Mouse (Mus musculus) adrenal gland, postnatal 4 days (tissue): ENCODE results near the gene C2. TPM values are rescaled to one million over a fixed set of nuclear protein-coding genes. Genes with fewer than 3 reads are reported as not detected.
"Not testable (repeated sequence)": the region's sequence is repeated elsewhere in the genome, so short reads cannot be mapped to it uniquely, and the experiment has no call there.

Source experiments
- DNase-seq, 2 experiments: peaks; one replicate each; pipeline ENCODE4 v3.0.0; 2021 to 2022; ENCODE audit warnings: low spot score in 2 of 2, mixed read lengths in 2 of 2
- total RNA-seq, 2 experiments: library from RNA; stranded (reverse); gene quantifications; 2 replicates each; pipeline ENCODE4 v1.2.3; 2021

C2 gene
- total RNA-seq, 2 experiments from 2014 or later: 39.5 to 50.3 TPM

DNA sequence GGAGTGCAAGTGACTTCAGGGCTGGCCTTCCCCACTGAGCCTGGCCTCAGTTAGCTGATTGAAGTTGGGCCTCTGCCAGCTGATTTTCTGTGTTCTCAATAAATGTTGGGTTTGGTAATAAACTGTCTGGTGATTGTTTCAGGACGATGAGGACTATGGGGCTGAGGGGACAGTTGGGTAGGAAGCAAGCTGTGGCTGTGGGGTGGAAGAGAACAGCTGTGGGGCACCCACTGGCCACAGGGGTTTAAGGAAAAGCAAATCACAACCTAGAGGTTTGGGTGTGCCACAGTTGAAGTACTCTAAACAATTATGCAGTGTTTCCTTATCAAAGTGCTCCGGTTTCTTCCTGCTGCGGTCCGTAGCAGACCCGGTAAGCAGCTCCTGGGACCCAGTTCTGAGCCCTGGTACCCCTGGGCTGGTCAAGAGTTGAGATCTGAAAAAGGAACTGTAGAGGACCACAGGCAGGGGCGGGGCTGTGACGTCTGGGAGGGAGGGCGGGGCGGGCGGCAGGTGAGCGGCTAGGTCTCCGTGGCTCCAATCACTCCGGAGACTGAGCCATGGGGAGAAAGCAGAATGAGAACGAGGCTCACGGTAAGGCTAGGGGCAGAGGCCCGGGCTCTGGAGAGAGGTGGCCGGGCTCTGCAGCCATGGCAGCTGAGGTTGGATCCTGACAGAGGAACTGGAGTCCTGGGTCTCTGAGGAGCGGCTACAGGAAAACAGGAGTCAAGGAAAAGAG is 16.0 kb upstream of the C2 start, which contains the start of gene Slc44a4:
Gene Slc44a4 (plus strand): TSS at position 537 of the 736 bp plus-strand sequence.
- no peak for DNase-seq

DNA sequence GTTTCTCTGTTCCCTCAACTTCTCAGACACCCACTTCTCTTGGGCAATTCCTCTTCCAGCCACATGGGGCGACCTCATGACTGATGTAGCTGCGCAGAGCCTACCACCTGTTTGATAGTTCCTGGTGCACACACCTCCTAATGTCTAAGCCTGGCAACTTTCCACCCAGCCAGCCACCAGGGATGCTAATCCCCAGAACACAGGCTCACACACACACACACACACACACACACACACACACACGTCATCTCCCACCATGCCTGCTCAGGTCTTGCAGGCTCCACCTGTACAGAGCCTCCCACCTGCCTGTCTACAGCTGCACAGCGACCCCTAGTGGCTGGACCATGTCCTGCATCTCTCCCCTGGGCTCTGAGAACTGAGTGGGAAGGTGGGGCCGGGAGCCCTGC is 13.9 kb upstream of the C2 start:
- peak in 1 of 2 experiments; percentile 64 for DNase-seq

DNA sequence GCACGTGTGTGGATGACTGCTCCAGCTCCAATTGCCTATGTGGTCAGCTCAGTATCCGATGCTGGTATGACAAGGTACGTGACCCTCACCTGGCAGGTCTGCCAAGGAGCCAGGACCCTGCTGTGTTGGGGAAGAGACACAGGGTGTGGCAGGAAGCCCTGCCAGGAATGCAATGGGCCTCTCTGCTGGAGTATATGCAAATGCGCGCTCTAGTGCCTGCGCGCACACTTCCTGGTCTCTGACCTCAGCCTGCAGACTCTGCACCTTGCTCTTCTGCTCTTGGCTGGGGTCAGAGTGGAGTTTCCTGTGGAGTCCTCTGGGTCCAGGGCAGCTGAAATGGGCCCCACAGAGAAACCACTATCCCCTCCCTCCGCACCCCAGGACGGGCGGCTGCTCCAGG is 12.9 kb upstream of the C2 start:
- DNase-seq: no peak

DNA sequence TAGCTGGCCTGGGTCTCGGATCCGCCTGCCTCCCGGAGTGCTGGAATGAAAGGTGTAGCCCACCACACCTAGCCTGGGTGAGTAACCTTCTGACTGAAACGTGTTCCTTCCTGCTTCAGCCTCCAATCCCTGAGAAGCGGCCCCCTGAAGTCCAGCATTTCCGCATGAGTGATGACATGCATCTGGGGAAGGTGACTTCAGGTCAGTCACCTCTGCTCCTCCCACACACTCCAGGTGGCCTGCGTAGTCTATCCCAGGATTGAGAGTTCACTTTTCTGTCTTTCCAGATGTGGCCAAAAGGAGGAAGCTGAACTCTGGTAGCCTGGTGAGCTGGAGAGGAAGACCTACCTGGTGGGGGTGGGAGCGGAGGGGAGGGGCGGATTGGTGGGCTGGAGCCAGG is 4.8 kb upstream of the C2 start:
- DNase-seq: no peak

DNA sequence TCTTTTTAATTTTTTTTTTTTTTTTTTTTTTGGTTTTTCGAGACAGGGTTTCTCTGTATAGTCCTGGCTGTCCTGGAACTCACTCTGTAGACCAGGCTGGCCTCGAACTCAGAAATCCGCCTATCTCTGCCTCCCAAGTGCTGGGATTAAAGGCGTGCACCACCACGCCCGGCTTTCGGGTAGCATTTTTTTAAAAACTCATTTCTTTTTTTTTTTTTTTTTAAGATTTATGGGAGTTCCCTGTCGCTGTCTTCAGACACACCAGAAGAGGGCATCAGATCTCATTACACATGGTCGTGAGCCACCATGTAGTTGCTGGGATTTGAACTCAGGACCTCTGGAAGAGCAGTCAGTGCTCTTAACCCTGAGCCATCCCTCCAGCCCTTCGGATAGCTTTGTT is 3.9 kb upstream of the C2 start:
- not testable (repeated sequence) for DNase-seq

DNA sequence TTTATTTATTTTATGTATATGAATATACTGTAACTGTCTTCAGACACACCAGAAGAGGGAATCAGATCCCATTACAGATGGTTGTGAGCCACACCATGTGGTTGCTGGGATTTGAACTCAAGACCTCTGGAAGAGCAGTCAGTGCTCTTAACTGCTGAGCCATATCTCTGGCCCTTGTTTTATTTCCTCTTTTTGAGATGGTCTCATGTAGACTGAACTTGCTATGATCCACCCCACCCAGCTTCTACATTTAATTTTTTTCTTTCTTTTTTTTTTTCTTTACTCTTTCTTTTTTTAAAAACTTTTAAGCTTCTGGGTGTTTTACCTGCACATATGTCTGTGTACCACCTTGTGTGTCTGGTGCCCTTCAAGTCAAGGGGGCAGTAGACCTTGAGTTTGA is 2.8 kb upstream of the C2 start:
- DNase-seq: not testable (repeated sequence)

DNA sequence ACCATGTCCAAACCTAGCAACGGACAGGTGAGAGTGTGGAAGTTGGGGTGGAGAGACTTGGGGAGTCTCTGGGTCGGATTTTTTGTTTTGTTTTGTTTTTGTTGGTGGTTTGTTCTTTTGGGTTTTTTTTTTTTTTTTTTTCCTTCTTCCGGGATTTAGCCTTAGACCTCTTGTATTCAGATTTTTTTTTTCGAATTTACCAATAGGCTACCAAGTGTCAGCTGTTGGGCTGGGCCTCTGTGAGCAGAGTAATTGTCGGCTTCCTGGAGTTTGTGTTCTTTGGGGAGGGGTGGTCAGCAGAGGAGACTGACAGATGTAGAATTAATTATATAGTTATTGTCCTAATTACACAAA is 1.8 kb upstream of the C2 start:
- no peak for DNase-seq

DNA sequence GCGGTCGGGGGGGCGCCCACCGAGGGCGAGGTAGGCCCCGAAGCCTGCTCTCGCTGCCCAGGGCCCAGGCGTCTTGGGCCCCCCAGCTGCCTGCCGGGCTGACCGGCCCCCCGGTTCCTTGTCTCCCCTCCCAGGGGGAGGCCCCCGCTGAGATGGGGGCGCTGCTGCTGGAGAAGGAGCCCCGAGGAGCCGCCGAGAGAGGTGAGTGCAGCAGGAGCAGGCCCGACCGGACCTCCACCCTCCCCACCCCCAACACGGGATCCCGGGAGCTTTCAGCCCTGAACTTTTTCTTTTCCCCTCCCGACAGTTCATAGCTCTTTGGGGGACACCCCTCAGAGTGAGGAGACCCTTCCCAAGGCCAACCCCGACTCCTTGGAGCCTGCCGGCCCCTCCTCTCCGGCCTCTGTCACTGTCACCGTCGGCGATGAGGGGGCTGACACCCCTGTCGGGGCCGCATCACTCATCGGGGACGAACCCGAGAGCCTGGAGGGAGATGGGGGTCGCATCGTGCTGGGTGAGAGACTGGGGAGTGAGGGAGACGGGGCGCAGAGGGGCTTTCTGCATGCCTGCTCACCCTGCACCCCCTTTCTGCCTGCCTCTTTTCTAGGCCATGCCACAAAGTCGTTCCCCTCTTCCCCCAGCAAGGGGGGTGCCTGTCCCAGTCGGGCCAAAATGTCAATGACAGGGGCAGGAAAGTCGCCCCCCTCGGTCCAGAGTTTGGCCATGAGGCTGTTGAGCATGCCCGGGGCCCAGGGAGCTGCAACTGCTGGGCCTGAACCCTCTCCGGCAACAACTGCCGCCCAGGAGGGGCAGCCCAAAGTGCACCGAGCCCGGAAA is 1.2 kb upstream of the C2 start:
- peak in 1 of 2 experiments; percentile 45 for DNase-seq

DNA sequence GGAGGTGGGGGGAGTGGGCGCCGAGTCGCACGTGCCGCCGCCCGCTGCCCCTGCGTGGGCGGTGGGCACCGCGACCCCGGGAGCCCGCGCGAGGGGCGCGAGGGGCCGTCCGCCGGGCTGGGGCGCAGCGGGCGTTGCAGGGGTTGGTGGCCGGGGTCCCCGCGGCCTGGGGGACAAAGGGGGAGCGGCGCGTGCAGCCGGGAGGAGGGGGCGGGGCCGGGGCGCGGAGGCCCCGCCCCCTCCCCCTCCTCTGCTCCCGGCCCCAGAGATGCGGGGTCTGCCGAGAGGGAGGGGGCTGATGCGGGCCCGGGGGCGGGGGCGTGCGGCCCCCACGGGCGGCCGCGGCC is 614 bp upstream of the C2 start:
- DNase-seq: no peak

DNA sequence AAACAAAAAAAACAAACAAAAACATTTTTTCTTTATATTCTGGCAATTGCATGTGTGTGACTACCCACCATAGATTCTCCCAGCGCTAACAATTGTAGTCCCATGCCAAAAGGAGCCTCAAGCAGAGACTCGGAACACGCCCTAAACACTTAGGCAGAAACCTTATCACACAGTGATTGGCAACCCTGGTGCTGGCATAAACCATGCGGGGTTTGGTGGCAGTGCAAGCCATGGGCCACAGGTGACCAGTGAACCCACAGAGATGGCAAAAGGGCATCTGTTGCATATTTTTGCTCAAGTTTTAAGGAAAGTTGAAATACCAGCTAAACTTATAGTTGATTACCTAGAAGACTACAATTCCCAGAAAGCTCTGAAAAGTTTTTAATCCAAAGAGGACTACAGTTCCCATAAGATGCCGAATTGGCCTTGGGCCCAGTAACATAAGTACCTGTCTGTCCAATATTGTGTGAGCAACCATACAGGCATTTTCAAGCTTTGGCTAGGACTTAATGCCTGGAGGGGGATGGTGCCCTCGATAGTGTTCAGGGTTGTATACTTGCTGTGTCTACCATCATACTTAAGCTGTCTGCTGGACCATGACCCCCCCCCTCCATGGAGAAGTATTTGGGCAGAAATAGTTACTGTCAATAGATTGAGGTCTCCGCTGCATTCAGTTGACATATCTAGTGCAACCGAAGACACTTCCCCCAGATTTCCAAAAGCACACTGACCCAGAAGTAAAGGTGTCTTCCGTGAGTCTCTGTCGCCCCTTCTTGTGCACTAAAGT is 499 bp downstream of the C2 start:
- no peak for DNase-seq

DNA sequence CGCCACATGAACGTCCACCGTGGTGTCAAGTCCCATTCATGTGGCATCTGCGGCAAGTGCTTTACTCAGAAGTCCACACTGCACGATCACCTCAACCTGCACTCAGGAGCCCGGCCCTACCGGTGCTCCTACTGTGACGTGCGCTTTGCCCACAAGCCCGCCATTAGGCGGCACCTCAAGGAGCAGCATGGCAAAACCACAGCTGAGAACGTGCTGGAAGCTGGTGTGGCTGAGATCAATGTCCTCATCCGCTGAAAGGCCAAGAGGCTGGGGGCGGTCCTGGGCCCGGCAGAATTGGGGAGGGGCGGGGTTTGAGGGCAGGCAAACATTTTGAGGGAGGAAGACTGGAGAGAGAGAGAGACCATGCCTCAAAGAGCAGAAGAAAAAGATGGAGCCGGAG is 1.7 kb downstream of the C2 start:
- DNase-seq: no peak

DNA sequence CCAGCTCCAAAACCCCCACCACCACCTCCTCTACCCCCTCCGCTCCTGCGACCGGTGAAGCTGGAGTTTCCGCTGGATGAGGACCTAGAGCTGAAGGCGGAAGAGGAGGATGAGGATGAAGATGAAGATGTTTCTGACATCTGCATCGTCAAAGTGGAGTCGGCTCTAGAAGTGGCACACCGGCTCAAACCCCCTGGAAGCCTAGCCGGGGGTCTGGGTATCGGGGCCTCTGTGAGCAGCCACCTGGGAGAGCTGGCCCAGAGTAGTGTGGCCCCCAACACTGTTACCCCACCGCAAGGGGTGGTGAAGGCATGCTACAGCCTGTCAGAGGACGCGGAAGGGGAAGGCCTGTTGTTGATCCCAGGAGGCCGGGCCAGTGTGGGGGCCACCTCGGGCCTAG is 2.3 kb downstream of the C2 start:
- DNase-seq: no peak

DNA sequence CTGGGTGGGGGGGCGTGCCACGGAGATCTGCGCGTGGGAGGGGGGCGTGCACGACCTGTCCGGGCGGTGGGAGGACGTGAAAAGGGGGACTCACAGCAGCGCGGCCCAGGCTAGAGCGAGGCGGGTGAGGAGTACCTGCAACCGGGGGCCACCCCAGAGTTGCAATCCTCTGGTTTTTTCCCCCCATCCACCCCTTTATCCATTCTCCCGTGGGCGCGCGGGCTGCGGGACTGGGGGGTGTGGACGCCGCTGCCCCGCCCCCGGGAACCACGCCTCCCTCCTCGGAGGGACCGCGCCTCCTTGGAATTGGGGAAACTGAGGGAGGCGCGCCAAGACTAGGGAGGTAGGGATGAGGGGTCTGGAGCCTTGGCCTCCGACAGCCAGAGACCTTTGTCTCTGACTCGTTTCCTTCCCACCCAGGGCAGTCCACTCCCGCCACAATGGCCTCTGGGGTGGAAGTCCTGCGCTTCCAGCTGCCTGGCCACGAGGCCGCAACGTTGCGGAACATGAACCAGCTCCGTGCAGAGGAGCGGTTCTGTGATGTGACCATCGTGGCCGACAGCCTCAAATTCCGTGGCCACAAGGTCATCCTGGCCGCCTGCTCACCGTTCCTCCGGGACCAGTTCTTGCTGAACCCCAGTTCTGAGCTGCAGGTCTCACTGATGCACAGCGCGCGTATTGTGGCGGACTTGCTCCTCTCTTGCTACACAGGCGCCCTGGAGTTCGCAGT is 3.1 kb downstream of the C2 start:
- DNase-seq: peak in 1 of 2 experiments; percentile 38

DNA sequence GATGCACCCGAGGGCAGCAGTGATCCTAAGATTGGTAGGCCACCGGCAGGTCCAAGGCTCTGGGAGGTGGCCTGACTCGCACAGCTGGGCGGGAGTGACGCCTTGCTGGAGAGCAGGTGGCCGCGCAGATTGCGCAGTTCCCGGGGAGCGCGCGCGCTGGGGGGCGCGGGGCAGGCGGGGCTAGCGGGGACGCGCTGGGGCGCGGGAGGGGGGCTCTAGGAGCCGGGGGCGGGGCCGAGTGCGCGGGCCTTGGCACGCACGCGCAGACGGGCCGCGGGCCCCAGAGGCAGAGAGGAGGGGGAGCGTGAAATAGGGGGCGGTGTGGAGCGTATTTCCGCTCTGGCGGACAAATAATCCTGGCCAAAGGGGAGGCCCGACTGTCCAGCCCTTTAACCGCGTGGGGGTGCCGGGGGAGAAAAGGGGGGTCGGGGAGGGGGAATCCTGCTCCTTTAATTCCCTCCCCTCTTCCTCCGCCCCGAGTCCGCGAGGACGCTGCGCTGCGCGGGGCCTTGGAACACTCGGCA is 3.9 kb downstream of the C2 start:
- peak; percentile 89 to 94 for DNase-seq

DNA sequence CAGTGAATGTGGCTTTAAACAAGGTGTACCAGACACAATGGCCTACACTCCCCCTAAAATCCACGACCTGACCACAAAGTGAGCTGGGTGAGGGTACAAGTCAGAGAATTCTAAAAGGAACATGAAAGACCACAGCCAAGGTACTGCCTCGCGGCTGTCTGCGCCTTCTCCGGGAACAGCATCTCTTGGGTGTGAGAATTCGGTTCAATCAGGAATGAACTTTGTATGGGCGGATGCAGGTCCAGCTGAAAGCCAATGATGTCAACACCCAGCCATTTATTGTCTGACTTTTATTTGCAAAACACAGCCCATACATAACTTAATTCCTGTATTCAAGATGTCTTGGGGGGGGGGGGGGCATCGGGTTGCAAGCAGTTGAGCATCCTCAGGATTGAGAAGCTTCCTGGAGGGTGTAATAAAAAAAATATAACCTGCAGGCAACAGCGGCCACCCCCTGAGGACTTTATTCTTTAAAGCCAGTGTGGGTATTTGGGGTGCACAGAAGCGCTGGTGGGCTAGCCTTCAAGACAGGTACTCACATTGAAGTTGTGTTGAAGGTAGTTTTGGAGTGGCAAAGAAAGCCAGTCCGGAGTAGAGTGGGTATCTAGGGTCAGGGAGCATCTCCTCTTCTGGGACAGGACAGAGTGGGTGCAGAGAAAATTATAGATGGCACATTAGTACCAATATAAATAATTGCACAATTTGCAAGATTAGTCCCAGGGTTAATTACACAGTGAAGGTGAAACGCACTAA is 4.8 kb downstream of the C2 start:
- no peak for DNase-seq

DNA sequence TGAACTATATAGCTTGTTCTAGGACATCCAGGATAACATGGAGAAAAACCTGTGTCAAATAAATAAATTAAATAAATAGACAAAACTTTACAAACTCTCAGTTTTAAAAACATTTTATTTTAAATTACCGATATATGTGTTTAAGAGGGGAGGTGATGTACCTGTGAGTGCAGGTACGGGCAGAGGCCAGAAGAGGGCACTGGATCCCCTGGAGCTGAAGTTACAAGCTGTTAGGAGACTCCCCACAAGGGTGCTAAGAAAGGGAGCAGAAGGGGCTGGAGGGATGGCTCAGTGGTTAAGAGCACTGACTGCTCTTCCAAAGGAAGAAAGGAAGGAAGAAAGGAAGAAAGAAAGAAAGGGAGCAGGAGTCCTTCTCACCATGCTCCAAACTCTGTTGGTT is 6.7 kb downstream of the C2 start:
- no peak for DNase-seq

DNA sequence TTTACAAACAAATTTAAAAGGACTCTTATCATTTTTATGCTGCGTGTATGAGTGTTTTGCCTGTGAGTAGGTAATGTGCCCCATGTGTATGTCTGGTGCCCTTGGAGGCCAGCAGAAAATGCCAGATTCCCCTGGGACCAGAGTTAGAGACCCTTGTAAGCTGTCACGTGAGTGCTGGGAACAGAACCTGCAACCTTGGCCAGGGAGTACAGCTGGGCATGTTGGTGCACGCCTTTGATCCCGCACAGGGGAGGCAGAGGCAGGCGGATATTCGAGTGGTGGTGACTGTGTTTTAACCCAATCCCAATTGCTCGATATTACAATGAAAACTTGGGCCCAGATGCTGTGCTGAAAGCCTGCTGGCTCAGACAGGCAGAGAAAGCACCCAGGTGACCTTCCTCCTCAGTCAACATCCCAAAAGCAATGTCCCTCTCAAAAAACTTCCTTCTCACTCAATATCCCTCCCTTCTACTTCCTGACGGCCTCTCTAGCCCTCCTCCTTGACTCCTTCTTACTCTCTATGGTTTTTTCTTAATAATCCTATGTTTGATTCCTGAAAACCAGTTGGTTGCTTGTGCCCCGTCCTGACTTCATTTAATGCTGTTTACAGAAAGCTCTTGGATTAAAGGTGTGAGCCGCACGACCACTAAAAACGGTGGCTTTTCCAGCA is 7.9 kb downstream of the C2 start:
- DNase-seq: no peak

DNA sequence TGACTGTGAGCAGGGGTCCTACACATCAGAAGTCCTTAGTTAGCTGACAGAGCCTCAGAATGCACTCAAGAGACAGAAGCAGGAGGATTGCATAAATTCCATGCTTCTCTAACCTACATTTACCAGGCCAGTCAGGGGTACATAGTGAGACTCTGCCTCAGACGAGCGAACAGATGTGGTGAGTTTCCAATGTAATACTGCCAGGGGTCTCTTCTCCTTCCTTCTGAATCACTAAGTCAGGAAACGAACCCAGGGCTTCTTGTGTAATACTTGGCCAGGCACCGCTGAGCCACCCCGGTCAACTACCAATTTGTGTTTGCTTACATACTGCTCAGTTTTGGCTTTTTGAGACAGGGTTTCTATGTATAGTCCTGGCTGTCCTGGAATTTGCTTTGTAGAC is 10.1 kb downstream of the C2 start:
- no peak for DNase-seq

DNA sequence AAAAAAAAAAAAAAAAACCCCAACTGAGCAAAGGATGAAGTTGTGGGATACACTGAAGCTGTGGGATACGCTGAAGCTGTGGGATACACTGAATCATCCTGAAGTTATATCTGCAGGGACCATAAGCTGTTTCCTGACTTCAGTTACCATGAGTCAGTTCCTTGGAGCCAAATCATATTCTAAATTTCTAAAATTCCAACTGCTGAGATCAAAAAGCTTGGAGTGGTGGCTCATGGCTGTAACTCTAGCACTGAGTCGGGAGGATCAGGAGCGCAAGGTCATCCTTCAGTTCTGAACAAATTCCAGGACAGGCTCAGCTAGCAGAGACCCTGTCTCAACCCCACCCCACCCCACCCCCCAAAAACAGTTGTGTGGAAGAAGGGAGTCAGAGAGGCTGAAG is 12.4 kb downstream of the C2 start:
- DNase-seq: no peak

DNA sequence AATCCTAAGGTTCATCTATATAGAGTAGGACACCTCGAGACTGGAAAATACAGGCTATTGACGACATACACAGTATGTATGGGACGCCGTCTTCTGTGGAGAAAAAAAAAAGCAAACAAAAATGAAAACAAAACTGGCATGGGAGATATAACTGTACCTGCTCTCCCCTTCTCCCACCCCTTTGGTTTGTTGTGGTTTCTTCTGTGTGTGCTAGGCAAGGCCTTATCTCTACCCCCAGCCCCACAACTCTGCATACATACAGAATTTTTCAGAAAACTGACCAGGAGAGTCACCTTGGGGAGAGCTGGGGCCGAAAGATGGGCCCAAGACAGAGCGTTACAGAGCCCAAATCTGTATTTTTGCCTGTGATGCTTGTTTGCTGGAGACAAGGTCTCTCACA is 13.4 kb downstream of the C2 start:
- no peak for DNase-seq
